Mouse (Mus musculus): ENCODE measurements at regions not wholly inside any gene's neighbourhood (a gene's known extent, or its start where the extent isn't known, plus 50 kb on each side); places are given as distances from the start of the nearest gene placed in this dataset.
"Not testable (repeated sequence)": the region's sequence is repeated elsewhere in the genome, so short reads cannot be mapped to it uniquely, and the experiment has no call there.

- ATAC-seq (ENCODE audit: low read depth) (no peak), DNase-seq (ENCODE audit: low spot score) (peak; percentile 5)
- H3K4me2 ChIP-seq (ENCODE audit: low read depth, low read length): no peak overlapping the region
- H3K9ac ChIP-seq (ENCODE audit: low read depth, low read length): no peak overlapping the region
- no peaks in the 10 kb centered on the region for H3K36me3 ChIP-seq (ENCODE audit: control insufficient read depth, insufficient read depth, low read length)
- no peaks in the 10 kb centered on the region for H3K27me3 ChIP-seq (replicated peaks; ENCODE audit: control insufficient read depth, insufficient read depth, low read length)
- no peaks in the 10 kb centered on the region for H3K4me1 ChIP-seq (ENCODE audit: control insufficient read depth, insufficient read depth, low read length)
- H3K4me3 ChIP-seq (ENCODE audit: low read depth, low read length): no peak overlapping the region
- no peaks in the 10 kb centered on the region for H3K9me3 ChIP-seq (ENCODE audit: control insufficient read depth, low read length)
- no peak overlapping the region for H3K27ac ChIP-seq (replicated peaks; ENCODE audit: low read depth, low read length)
These were observed 89.7 kb upstream of the Mageb16 start for GRCm38 (mm10) chrX:79760887-79761286.

GRCm38 (mm10) chrX:79758596-79758995, 87.4 kb upstream of the Mageb16 start:
- not testable (repeated sequence) for H3K36me3 ChIP-seq (ENCODE audit: control insufficient read depth, insufficient read depth, low read length); H3K9ac ChIP-seq (ENCODE audit: low read depth, low read length); H3K4me2 ChIP-seq (ENCODE audit: low read depth, low read length); H3K27me3 ChIP-seq (replicated peaks; ENCODE audit: control insufficient read depth, insufficient read depth, low read length); DNase-seq (ENCODE audit: low spot score); H3K4me3 ChIP-seq (ENCODE audit: low read depth, low read length); H3K4me1 ChIP-seq (ENCODE audit: control insufficient read depth, insufficient read depth, low read length); ATAC-seq (ENCODE audit: low read depth); H3K9me3 ChIP-seq (ENCODE audit: control insufficient read depth, low read length); H3K27ac ChIP-seq (replicated peaks; ENCODE audit: low read depth, low read length)
- 76% methylated on average over 12 of the region's 16 CpGs for WGBS
